Mouse (Mus musculus): ENCODE results near the gene Gpr176.

- TF ChIP-seq CHD2 (IDR thresholded peaks at IDR 0.05; ENCODE audit: low read length) (no peak), CTCF (IDR thresholded peaks at IDR 0.05 in 2 of 3, conservative IDR thresholded peaks at IDR 0.05 in 1 of 3; ENCODE audit: control insufficient read depth in 1 of 3, insufficient read depth in 1 of 3, low read depth in 2 of 3, low read length in 3 of 3, poor library complexity in 1 of 3, severe bottlenecking in 1 of 3) (no peak), BHLHE40 (IDR thresholded peaks at IDR 0.05; ENCODE audit: borderline replicate concordance, low read depth, low read length) (no peak)
These were observed 67.2 kb downstream of the Gpr176 start for GRCm38 (mm10) chr2:118305827-118306521.
